Mouse (Mus musculus) liver, adult 2 months (tissue): ENCODE data around the gene Gm29049. TPM values are rescaled to one million over a fixed set of nuclear protein-coding genes. Genes with fewer than 3 reads are reported as not detected.
"Not testable (repeated sequence)": the region's sequence is repeated elsewhere in the genome, so short reads cannot be mapped to it uniquely, and the experiment has no call there.

Source experiments
- DNase-seq: peaks from one replicate; pipeline ENCODE4 v3.0.0-alpha.2; 2011; ENCODE audit warnings: low read depth, low spot score; ENCODE audit errors: extremely low read depth
- H3K27ac ChIP-seq: fragments of 200-500 bp; replicated peaks from 2 replicates; pipeline ENCODE4 v1.5.1; 2012; ENCODE audit warnings: low read depth, mild to moderate bottlenecking, control low read depth, inconsistent platforms, low read length; ENCODE audit not compliant: insufficient read depth
- H3K27me3 ChIP-seq: fragments of 200-500 bp; 2 replicates; pipeline ENCODE4 v1.6.1; 2012; ENCODE audit warnings: mild to moderate bottlenecking, moderate library complexity, low read length, inconsistent platforms; ENCODE audit not compliant: control insufficient read depth, insufficient read depth
- H3K36me3 ChIP-seq: fragments of 200-500 bp; 2 replicates; pipeline ENCODE4 v1.6.1; 2012; ENCODE audit warnings: low read length, inconsistent platforms; ENCODE audit not compliant: control insufficient read depth, insufficient read depth
- H3K4me1 ChIP-seq: fragments of 200-500 bp; 2 replicates; pipeline ENCODE4 v1.6.1; 2011; ENCODE audit warnings: low read length; ENCODE audit not compliant: control insufficient read depth, insufficient read depth
- H3K4me3 ChIP-seq: fragments of 200-500 bp; 2 replicates; pipeline ENCODE4 v1.5.1; 2011; ENCODE audit warnings: low read depth, mild to moderate bottlenecking, control low read depth, low read length, moderate library complexity; ENCODE audit not compliant: insufficient read depth
- H3K79me2 ChIP-seq: fragments of 200-500 bp; 2 replicates; pipeline ENCODE4 v1.6.1; 2012; ENCODE audit warnings: inconsistent platforms, mild to moderate bottlenecking, low read length, moderate library complexity; ENCODE audit not compliant: control insufficient read depth, insufficient read depth
- H3K9ac ChIP-seq: fragments of 200-500 bp; 2 replicates; pipeline ENCODE4 v1.6.1; 2012; ENCODE audit warnings: low read depth, mild to moderate bottlenecking, control low read depth, inconsistent platforms, low read length
- WGBS: fragments of 180-500 bp; shearing (Covaris S2); methylation state at CpG from one replicate; pipeline ENCODE4 v1.1.7; 2018; 5-methylcytosine and 5-hydroxymethylcytosine counted together
- polyA plus RNA-seq: library from polyadenylated mRNA; depleted of rRNA; stranded (reverse); fragments of >200 nt; gene quantifications from 2 replicates; pipeline ENCODE4 v1.2.3, GENCODE M21; 2012; rRNA removed
- total RNA-seq: library from RNA; depleted of rRNA; stranded (reverse); fragments of >200 nt; gene quantifications from 2 replicates; pipeline ENCODE4 v1.2.3, GENCODE M21; 2014; rRNA removed

Gm29049 gene
- total RNA-seq, result not detected in 2 replicates
- polyA plus RNA-seq, result not detected in 2 replicates

DNA sequence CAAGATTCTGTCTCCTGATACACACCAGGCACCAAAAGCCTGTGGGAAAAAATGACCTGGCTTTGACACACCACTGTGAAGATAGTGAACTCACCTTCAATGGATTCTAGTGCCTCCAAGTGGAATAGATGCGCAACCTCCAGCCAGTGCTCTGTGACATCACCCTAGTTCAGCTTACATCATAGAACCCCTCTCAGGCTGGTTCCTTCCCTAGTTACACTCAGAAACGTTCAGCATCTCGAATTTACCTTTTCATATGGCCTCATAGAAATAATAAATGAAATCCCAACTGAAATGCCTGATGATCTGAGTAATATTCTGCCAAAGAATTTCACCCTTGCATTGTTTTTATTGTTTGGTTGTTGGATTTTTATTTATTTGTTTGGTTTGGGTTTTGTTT is at the start of gene Gm29049:
Gene Gm29049 (minus strand): TSS at position 101 of the 400 bp plus-strand sequence.
- H3K4me3 ChIP-seq, H3K27ac ChIP-seq, H3K79me2 ChIP-seq, H3K9ac ChIP-seq, H3K27me3 ChIP-seq, H3K36me3 ChIP-seq, H3K4me1 ChIP-seq, DNase-seq: not testable (repeated sequence)
- WGBS, result 48% methylated on average over 2 of the region's 3 CpGs

Other genes with a start within 250 kb of the Gm29049 start
- gene Gm20825, start 74.3 kb upstream of the Gm29049 start, total RNA-seq, result not detected in 2 replicates
- gene Gm20825, start 74.3 kb upstream of the Gm29049 start, polyA plus RNA-seq, result not detected in 2 replicates